Mouse (Mus musculus): ENCODE measurements around the gene Yars. TPM values are rescaled to one million over a fixed set of nuclear protein-coding genes. Genes with fewer than 3 reads are reported as not detected.
"Not testable (repeated sequence)": the region's sequence is repeated elsewhere in the genome, so short reads cannot be mapped to it uniquely, and the experiment has no call there.

Gene Yars
- total and polyA plus RNA-seq, 3 experiments: 89.5 to 539 (median 179) TPM

GRCm38 (mm10) chr4:129211461-129211860, 21.9 kb downstream of the Yars start:
- Histone ChIP-seq H3K9me3 (replicated peaks; ENCODE audit: insufficient read depth, low read length) (no peaks in the 10 kb centered on the region), H3K36me3 (ENCODE audit: control insufficient read depth in 1 of 2, insufficient read depth in 2 of 2, low read length in 2 of 2) (peaks cover 0 to 46% of the 10 kb centered on the region in 2 experiments; a peak in 2 of 4 replicates), H3K4me3 (ENCODE audit: control insufficient read depth in 1 of 2, insufficient read depth in 1 of 2, low read depth in 2 of 2, low read length in 2 of 2) (no peak overlapping the region), H3K9ac (ENCODE audit: control insufficient read depth, low read depth, low read length, poor library complexity, severe bottlenecking) (no peak overlapping the region), H3K27ac (ENCODE audit: control insufficient read depth, low read depth, low read length) (no peak overlapping the region), H3K27me3 (ENCODE audit: control insufficient read depth in 1 of 2, insufficient read depth in 2 of 2, low read length in 2 of 2) (no peaks in the 10 kb centered on the region), H3K4me1 (ENCODE audit: control insufficient read depth in 1 of 2, insufficient read depth in 2 of 2, low read length in 2 of 2) (no peaks in the 10 kb centered on the region), H3K79me2 (ENCODE audit: control insufficient read depth, insufficient read depth, low read length, poor library complexity) (no peaks in the 10 kb centered on the region)
- DNase-seq (ENCODE audit: low read depth, low spot score): no peak
- no peak for TF ChIP-seq UBTF (IDR thresholded peaks at IDR 0.05; ENCODE audit: borderline replicate concordance, insufficient read depth, low read depth, low read length)
- TF ChIP-seq BHLHE40 (IDR thresholded peaks at IDR 0.05; ENCODE audit: borderline replicate concordance, low read depth, low read length): no peak
- TF ChIP-seq NRF1 (IDR thresholded peaks at IDR 0.05; ENCODE audit: insufficient read depth, low read depth, low read length, poor library complexity, severe bottlenecking): no peak
- TF ChIP-seq KAT2A (conservative IDR thresholded peaks at IDR 0.05; ENCODE audit: low read depth, low read length): no peak
- no peak for TF ChIP-seq MAX (IDR thresholded peaks at IDR 0.05; ENCODE audit: low read length)
- no peak for TF ChIP-seq NELFE (IDR thresholded peaks at IDR 0.05; ENCODE audit: low read depth, low read length)
- no peak for TF ChIP-seq ZMIZ1 (IDR thresholded peaks at IDR 0.05; ENCODE audit: low read depth, low read length)
- no peak for TF ChIP-seq GABPA (IDR thresholded peaks at IDR 0.05; ENCODE audit: low read depth, low read length)
- no peak for TF ChIP-seq POLR2AphosphoS2 (IDR thresholded peaks at IDR 0.05; ENCODE audit: low read length)
- TF ChIP-seq MAFK (IDR thresholded peaks at IDR 0.05; ENCODE audit: borderline replicate concordance, low read depth, low read length): no peak

- peaks cover 0 to 45% of the 10 kb centered on the region in 2 experiments; a peak in 2 of 4 replicates for H3K36me3 ChIP-seq (ENCODE audit: control insufficient read depth in 1 of 2, insufficient read depth in 2 of 2, low read length in 2 of 2)
- DNase-seq (ENCODE audit: low read depth, low spot score): peak; percentile 56
- H3K79me2 ChIP-seq (ENCODE audit: control insufficient read depth, insufficient read depth, low read length, poor library complexity); H3K9ac ChIP-seq (ENCODE audit: control insufficient read depth, low read depth, low read length, poor library complexity, severe bottlenecking); H3K4me3 ChIP-seq (ENCODE audit: control insufficient read depth in 1 of 2, insufficient read depth in 1 of 2, low read depth in 2 of 2, low read length in 2 of 2); H3K27ac ChIP-seq (ENCODE audit: control insufficient read depth, low read depth, low read length); H3K27me3 ChIP-seq (ENCODE audit: control insufficient read depth in 1 of 2, insufficient read depth in 2 of 2, low read length in 2 of 2); H3K9me3 ChIP-seq (replicated peaks; ENCODE audit: insufficient read depth, low read length); H3K4me1 ChIP-seq (ENCODE audit: control insufficient read depth in 1 of 2, insufficient read depth in 2 of 2, low read length in 2 of 2): not testable (repeated sequence)
- TF ChIP-seq SMC3 (IDR thresholded peaks at IDR 0.05; ENCODE audit: low read depth, low read length) (peak; percentile 54), MYC (IDR thresholded peaks at IDR 0.05; ENCODE audit: low read depth, low read length) (0 out of 2 replicates have a peak, but pooled peaks have one; percentile 45), ZC3H11A (IDR thresholded peaks at IDR 0.05; ENCODE audit: low read depth, low read length) (peak; percentile 45), RAD21 (IDR thresholded peaks at IDR 0.05; ENCODE audit: low read depth, low read length) (peak; percentile 33), CTCF (IDR thresholded peaks at IDR 0.05 in 2 of 3, conservative IDR thresholded peaks at IDR 0.05 in 1 of 3; ENCODE audit: control insufficient read depth in 1 of 3, insufficient read depth in 1 of 3, low read depth in 2 of 3, low read length in 3 of 3, poor library complexity in 1 of 3, severe bottlenecking in 1 of 3) (peak in 2 of 3 experiments; percentile 19 to 52; a peak in 3 of 6 replicates)
Measured at GRCm38 (mm10) chr4:129212486-129212885, 22.9 kb downstream of the Yars start.

Measured in MEL (cell line).